Mouse (Mus musculus): ENCODE data around the gene Egr2. TPM values are rescaled to one million over a fixed set of nuclear protein-coding genes. Genes with fewer than 3 reads are reported as not detected.

The Egr2 gene
- polyA plus RNA-seq, 1 experiment from 2014 or later, result 0.58 TPM

DNA sequence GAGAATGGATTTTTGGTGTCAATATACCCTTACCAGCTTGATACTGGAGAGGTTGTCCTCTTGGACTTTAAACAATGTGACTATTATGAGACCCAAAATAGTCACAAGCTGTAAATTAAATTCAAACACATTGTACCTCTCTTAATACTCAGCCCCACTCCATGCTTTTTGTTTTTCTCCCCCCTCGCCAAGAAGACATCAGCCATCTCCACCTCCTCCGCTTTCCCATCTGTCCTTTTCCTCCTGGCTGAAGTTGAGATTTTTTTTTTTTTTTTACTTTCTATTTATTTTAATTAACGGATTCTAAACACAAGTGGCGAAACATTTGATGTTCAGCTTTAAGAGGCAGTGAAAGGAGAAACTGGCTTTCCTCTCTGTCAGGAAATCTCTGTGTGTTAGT, 22.8 kb downstream of the Egr2 start:
- DNase-seq (ENCODE audit: low spot score) (no peak), ATAC-seq (ENCODE audit: low FRiP score, low TSS enrichment) (no peak)
- WGBS, result 70% methylated on average over 4 of the region's 4 CpGs
- TF ChIP-seq EP300 (optimal IDR thresholded peaks at IDR 0.05) (no peak), CTCF (IDR thresholded peaks at IDR 0.05; ENCODE audit: low read depth) (no peak)
- Histone ChIP-seq H3K27me3 (ENCODE audit: control insufficient read depth, insufficient read depth, low read length) (no peaks in the 10 kb centered on the region), H3K4me3 (ENCODE audit: low read depth, low read length) (no peak overlapping the region), H3K36me3 (ENCODE audit: control insufficient read depth, insufficient read depth, low read length) (no peaks in the 10 kb centered on the region), H3K4me2 (replicated peaks; ENCODE audit: low read depth) (no peak overlapping the region), H3K9me3 (ENCODE audit: control insufficient read depth, low read length) (no peaks in the 10 kb centered on the region; the same call in 1 of the 2 replicates), H3K27ac (replicated peaks) (no peak overlapping the region), H3K9ac (ENCODE audit: low read length) (no peak overlapping the region), H3K4me1 (replicated peaks; ENCODE audit: control insufficient read depth, insufficient read depth) (no peaks in the 10 kb centered on the region)

DNA sequence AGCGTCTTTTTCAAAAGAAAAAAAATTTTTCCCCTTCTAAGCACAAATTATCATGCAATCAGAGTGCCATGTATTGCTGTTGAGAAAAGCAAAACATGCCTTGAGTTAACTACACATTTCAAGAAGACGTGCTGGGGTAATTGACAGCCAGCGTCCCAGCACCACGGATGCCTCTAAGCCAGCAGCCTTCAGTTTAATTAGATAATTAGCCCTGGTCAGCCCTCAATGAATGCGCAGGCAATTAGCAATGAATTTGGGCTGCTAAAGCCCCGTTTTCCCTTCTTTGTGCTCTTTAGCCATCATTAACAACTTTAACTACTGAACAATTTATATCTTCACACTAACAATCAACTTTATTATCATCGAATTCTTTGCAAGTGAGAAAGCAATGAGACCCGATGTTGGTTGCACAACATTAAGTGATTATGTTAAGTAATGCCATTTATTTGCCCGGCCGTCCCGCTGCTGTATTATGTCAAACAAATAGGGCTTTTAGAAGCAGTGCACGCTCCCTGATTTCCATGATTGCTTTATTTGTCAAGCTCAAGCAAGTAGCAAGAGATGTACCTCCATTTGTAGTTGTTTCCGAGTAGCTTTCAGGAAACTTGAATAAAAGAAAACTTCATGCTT, 24.6 kb downstream of the Egr2 start:
- no peak overlapping the region for H3K27ac ChIP-seq (replicated peaks)
- no peaks in the 10 kb centered on the region; the same call in 1 of the 2 replicates for H3K9me3 ChIP-seq (ENCODE audit: control insufficient read depth, low read length)
- TF ChIP-seq EP300 (optimal IDR thresholded peaks at IDR 0.05) (no peak), CTCF (IDR thresholded peaks at IDR 0.05; ENCODE audit: low read depth) (no peak)
- no peak overlapping the region for H3K9ac ChIP-seq (ENCODE audit: low read length)
- H3K4me1 ChIP-seq (replicated peaks; ENCODE audit: control insufficient read depth, insufficient read depth), result no peaks in the 10 kb centered on the region
- WGBS, result 54% methylated on average over 13 of the region's 13 CpGs
- H3K36me3 ChIP-seq (ENCODE audit: control insufficient read depth, insufficient read depth, low read length), result no peaks in the 10 kb centered on the region
- DNase-seq (ENCODE audit: low spot score), result no peak
- no peak overlapping the region for H3K4me3 ChIP-seq (ENCODE audit: low read depth, low read length)
- H3K27me3 ChIP-seq (ENCODE audit: control insufficient read depth, insufficient read depth, low read length), result no peaks in the 10 kb centered on the region
- no peak overlapping the region for H3K4me2 ChIP-seq (replicated peaks; ENCODE audit: low read depth)
- ATAC-seq (ENCODE audit: low FRiP score, low TSS enrichment), result no peak

DNA sequence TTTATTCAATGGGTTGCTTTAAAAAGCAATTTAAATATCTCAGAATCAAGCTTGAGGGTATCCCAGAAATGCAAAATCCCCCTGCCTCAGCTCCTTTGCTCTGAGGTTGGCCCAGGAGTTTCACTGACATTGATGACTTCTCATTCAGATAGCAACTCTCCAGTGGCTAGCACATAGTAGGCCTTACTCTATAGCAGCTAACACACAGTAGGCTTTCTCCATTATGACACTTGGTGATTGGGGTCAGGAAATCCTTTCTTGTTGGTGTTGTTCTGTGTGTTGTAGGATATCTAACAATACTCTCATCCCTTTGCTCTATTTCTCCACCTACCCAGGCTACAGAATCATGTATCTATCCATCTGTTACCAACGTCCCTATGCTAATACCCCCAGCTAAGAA, 25.9 kb downstream of the Egr2 start:
- Histone ChIP-seq H3K9ac (ENCODE audit: low read length) (no peak overlapping the region), H3K9me3 (ENCODE audit: control insufficient read depth, low read length) (no peaks in the 10 kb centered on the region; the same call in 1 of the 2 replicates), H3K36me3 (ENCODE audit: control insufficient read depth, insufficient read depth, low read length) (no peaks in the 10 kb centered on the region), H3K4me1 (replicated peaks; ENCODE audit: control insufficient read depth, insufficient read depth) (no peaks in the 10 kb centered on the region), H3K4me2 (replicated peaks; ENCODE audit: low read depth) (no peak overlapping the region), H3K27ac (replicated peaks) (no peak overlapping the region), H3K4me3 (ENCODE audit: low read depth, low read length) (no peak overlapping the region), H3K27me3 (ENCODE audit: control insufficient read depth, insufficient read depth, low read length) (no peaks in the 10 kb centered on the region)
- ATAC-seq (ENCODE audit: low FRiP score, low TSS enrichment) (no peak), DNase-seq (ENCODE audit: low spot score) (no peak)
- WGBS, result 70% methylated on average over 1 of the region's 1 CpGs
- no peak for TF ChIP-seq CTCF (IDR thresholded peaks at IDR 0.05; ENCODE audit: low read depth)
- no peak for TF ChIP-seq EP300 (optimal IDR thresholded peaks at IDR 0.05)

DNA sequence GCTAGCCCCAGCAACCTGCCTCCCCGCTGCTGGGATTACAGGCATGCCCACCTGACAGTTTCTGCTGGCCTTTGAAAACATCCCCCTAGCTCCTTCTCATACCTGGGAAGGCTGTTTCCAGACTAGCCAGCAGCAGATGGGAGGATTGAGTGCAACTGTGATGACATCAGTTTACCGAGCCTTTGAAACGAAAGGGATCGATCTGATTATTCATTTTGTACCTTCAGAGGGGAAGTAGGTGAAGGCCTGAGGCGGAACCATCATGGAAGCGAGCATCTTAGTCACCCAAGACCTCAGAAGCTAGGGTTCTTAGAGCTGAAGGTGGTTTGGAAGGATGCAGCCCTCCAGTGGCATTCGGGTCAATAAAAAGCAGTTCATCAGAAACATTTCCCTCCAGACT, 29.2 kb downstream of the Egr2 start:
- Histone ChIP-seq H3K27ac (replicated peaks) (no peak overlapping the region), H3K9ac (ENCODE audit: low read length) (no peak overlapping the region), H3K4me2 (replicated peaks; ENCODE audit: low read depth) (no peak overlapping the region), H3K36me3 (ENCODE audit: control insufficient read depth, insufficient read depth, low read length) (no peaks in the 10 kb centered on the region), H3K4me1 (replicated peaks; ENCODE audit: control insufficient read depth, insufficient read depth) (no peaks in the 10 kb centered on the region), H3K27me3 (ENCODE audit: control insufficient read depth, insufficient read depth, low read length) (no peaks in the 10 kb centered on the region), H3K4me3 (ENCODE audit: low read depth, low read length) (no peak overlapping the region), H3K9me3 (ENCODE audit: control insufficient read depth, low read length) (no peaks in the 10 kb centered on the region)
- TF ChIP-seq CTCF (IDR thresholded peaks at IDR 0.05; ENCODE audit: low read depth), result no peak
- TF ChIP-seq EP300 (optimal IDR thresholded peaks at IDR 0.05), result no peak
- ATAC-seq (ENCODE audit: low FRiP score, low TSS enrichment), result no peak
- WGBS, result 90% methylated on average over 7 of the region's 7 CpGs
- DNase-seq (ENCODE audit: low spot score), result no peak

DNA sequence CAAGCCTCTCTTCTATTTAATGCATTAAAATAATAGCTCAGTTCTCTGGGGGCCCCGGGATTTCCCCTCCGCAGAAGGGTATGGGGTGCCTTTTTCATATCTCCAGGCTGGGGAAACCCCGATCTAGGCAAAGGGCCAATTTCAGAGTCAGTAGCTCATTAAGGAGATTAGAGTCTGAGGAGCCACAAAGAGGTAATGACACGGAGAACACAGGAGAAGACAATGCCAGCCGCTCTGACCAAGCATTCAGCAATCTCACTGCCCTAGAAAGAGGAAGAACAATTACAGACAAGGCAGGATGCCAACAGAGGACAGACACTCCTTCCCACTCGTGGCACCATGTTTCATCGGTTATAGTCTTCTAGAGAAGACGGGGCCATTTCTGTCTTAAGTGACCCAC, 30.8 kb downstream of the Egr2 start:
- TF ChIP-seq EP300 (optimal IDR thresholded peaks at IDR 0.05) (no peak), CTCF (IDR thresholded peaks at IDR 0.05; ENCODE audit: low read depth) (no peak)
- Histone ChIP-seq H3K4me1 (replicated peaks; ENCODE audit: control insufficient read depth, insufficient read depth) (no peaks in the 10 kb centered on the region), H3K4me3 (ENCODE audit: low read depth, low read length) (no peak overlapping the region), H3K27ac (replicated peaks) (no peak overlapping the region), H3K4me2 (replicated peaks; ENCODE audit: low read depth) (no peak overlapping the region), H3K9ac (ENCODE audit: low read length) (no peak overlapping the region), H3K9me3 (ENCODE audit: control insufficient read depth, low read length) (no peaks in the 10 kb centered on the region), H3K27me3 (ENCODE audit: control insufficient read depth, insufficient read depth, low read length) (no peaks in the 10 kb centered on the region), H3K36me3 (ENCODE audit: control insufficient read depth, insufficient read depth, low read length) (no peaks in the 10 kb centered on the region)
- ATAC-seq (ENCODE audit: low FRiP score, low TSS enrichment) (no peak), DNase-seq (ENCODE audit: low spot score) (no peak)
- 56% methylated on average over 8 of the region's 8 CpGs for WGBS

DNA sequence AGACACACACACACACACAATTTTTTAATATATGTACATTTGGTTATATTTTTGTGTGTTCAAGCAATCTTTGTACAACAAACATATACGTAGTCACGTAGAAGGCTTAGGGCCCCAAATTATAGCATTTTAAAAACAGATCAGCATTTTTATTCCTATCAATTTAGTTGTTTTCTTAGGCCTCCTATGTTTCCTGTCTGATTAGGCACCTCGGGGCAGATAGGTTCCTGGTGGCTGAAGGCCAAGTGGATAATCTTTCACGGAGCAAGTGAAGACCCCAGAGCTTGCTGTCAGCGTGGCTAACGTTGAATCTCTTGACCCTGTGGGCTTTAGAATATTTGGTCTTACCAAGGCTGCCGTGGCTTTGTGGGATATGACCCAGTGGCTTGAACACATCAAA, 34.3 kb downstream of the Egr2 start:
- no peaks in the 10 kb centered on the region for H3K9me3 ChIP-seq (ENCODE audit: control insufficient read depth, low read length)
- WGBS, result 67% methylated on average over 7 of the region's 7 CpGs
- no peak overlapping the region for H3K9ac ChIP-seq (ENCODE audit: low read length)
- TF ChIP-seq EP300 (optimal IDR thresholded peaks at IDR 0.05) (no peak), CTCF (IDR thresholded peaks at IDR 0.05; ENCODE audit: low read depth) (no peak)
- H3K36me3 ChIP-seq (ENCODE audit: control insufficient read depth, insufficient read depth, low read length), result no peaks in the 10 kb centered on the region
- no peak overlapping the region for H3K4me2 ChIP-seq (replicated peaks; ENCODE audit: low read depth)
- H3K4me1 ChIP-seq (replicated peaks; ENCODE audit: control insufficient read depth, insufficient read depth), result no peaks in the 10 kb centered on the region
- H3K27me3 ChIP-seq (ENCODE audit: control insufficient read depth, insufficient read depth, low read length), result no peaks in the 10 kb centered on the region
- ATAC-seq (ENCODE audit: low FRiP score, low TSS enrichment) (no peak), DNase-seq (ENCODE audit: low spot score) (no peak)
- no peak overlapping the region for H3K4me3 ChIP-seq (ENCODE audit: low read depth, low read length)
- H3K27ac ChIP-seq (replicated peaks), result no peak overlapping the region
